Mouse (Mus musculus) hindbrain, embryonic 11.5 days (tissue): ENCODE data around the gene Tectb. TPM values are rescaled to one million over a fixed set of nuclear protein-coding genes. Genes with fewer than 3 reads are reported as not detected.
"Not testable (repeated sequence)": the region's sequence is repeated elsewhere in the genome, so short reads cannot be mapped to it uniquely, and the experiment has no call there.

Source experiments
- ATAC-seq: fragments of 200-750 bp; cut with Nextera tagmentation; 2 replicates; pipeline ENCODE4 v1.8.0; 2017; ENCODE audit warnings: mild to moderate bottlenecking, moderate TSS enrichment, moderate library complexity; ENCODE audit not compliant: low FRiP score
- DNase-seq: peaks from one replicate; pipeline ENCODE4 v3.0.0-alpha.2; 2015; ENCODE audit warnings: low spot score
- H3K27ac ChIP-seq: fragments of 300-500 bp; sonication (generic); 2 replicates; pipeline ENCODE4 v1.5.1; 2014; ENCODE audit warnings: mild to moderate bottlenecking, low read depth, low read length
- H3K27me3 ChIP-seq: fragments of 300-500 bp; sonication (generic); 2 replicates; pipeline ENCODE4 v1.6.1; 2014; ENCODE audit warnings: mild to moderate bottlenecking, low read length, moderate library complexity, mixed read lengths; ENCODE audit not compliant: control insufficient read depth, insufficient read depth
- H3K36me3 ChIP-seq: fragments of 300-500 bp; sonication (generic); 2 replicates; pipeline ENCODE4 v1.6.1; 2014; ENCODE audit warnings: mild to moderate bottlenecking, low read length, moderate library complexity, mixed read lengths; ENCODE audit not compliant: control insufficient read depth, insufficient read depth
- H3K4me1 ChIP-seq: fragments of 300-500 bp; sonication (generic); replicated peaks from 2 replicates; pipeline ENCODE4 v1.6.1; 2014; ENCODE audit warnings: low read length, mixed read lengths; ENCODE audit not compliant: control insufficient read depth, insufficient read depth
- H3K4me2 ChIP-seq: fragments of 300-500 bp; sonication (generic); replicated peaks from 2 replicates; pipeline ENCODE4 v1.6.1; 2014; ENCODE audit warnings: mild to moderate bottlenecking, low read depth, low read length
- H3K4me3 ChIP-seq: fragments of 300-500 bp; sonication (generic); 2 replicates; pipeline ENCODE4 v1.5.1; 2014; ENCODE audit warnings: low read depth, low read length
- H3K9ac ChIP-seq: fragments of 300-500 bp; sonication (generic); 2 replicates; pipeline ENCODE4 v1.6.1; 2014; ENCODE audit warnings: low read depth, low read length
- H3K9me3 ChIP-seq: fragments of 300-500 bp; sonication (generic); 2 replicates; pipeline ENCODE4 v1.6.1; 2016; ENCODE audit warnings: low read length; ENCODE audit not compliant: control insufficient read depth
- WGBS: fragments of 180-500 bp; shearing (Covaris S2); extraction: QIAGEN DNeasy Blood & Tissue Kit; methylation state at CpG from one replicate; pipeline ENCODE4 v1.1.7; 2014; 5-methylcytosine and 5-hydroxymethylcytosine counted together
- polyA plus RNA-seq: library from polyadenylated mRNA; unstranded; fragments of >200 nt; fragmentation: Nextera tagmentation; extraction: Ambion mirVana; gene quantifications from 2 replicates; pipeline ENCODE4 v1.2.1, GENCODE M21; 2014

Gene Tectb
- polyA plus RNA-seq, 1 experiment from 2014 or later = not detected

DNA sequence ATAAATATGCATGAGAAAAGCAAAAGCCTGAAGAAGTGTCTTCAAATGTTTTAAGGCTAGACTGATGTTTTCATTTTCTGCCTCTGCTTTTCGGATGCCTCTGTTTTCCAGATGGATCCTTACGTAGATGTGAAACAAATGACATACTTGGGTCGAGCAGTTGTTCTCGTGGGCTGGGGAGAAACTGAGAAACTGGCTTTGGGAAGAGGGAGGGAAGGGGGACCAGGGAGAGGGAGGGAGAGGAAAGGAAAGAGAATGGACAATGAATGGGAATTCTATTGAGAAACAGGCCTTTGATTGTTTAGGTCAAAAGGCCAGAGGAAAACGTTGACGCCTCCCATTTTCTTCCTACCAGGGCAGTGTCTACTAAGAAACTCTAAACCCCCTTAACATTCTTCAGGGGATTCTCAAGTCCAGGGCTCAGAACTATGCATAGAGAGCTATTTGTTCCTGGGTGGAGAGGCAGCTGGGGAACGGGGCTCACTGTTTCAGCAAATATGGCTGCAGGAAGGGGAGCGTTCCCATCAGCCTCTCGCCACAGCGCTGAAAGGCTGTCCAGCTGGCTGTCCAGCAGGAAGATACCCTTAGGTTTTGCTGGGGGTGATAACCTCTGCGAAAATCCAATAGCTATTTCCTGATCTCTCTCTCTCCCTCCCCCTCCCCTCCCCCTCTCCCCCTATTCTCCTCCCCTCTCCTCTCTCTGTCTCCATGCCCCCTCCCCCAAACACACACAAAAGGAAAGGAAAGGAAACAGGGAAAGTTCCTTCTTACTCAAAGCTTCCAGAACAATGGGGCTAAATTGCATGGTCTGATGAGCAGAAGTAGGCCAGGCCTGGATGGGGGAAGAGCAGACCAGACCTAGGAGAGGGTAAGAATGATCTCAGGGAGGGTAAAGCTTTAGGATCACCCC is 36.9 kb upstream of the Tectb start:
- no peaks in the 10 kb centered on the region for H3K27me3 ChIP-seq
- peak overlapping the region; percentile 24; the same call in 1 of the 2 replicates for H3K9ac ChIP-seq
- ATAC-seq (peak; percentile 89), DNase-seq (peak; percentile 72)
- 10% methylated on average over 11 of the region's 11 CpGs for WGBS
- no peak overlapping the region for H3K4me2 ChIP-seq
- H3K27ac ChIP-seq = peak overlapping the region; percentile 93
- H3K4me1 ChIP-seq = 0 out of 2 replicates have a peak, but pooled peaks cover 6% of the 10 kb centered on the region
- H3K9me3 ChIP-seq = no peaks in the 10 kb centered on the region
- no peak overlapping the region for H3K4me3 ChIP-seq
- H3K36me3 ChIP-seq = no peaks in the 10 kb centered on the region

DNA sequence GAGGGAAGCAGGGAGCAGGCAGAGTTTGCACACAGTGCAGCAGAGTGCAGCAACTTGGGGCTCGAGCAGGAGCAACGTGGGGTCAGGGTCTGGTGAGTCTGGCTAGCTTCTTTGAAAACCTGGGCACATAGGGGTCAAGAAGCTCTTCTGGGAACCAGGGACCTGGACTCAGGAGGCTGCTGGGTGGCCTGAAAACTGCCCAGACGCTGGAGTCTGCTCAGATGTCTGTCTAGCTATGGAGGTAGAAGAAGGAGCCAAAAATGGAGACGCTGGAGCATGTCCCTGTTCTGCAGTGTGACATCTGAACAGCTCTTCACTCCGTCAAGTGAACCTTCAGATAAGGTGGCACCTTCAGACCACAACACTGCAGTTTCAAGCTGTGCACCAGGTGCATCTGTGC is 35.8 kb upstream of the Tectb start:
- Histone ChIP-seq H3K9ac (no peak overlapping the region), H3K4me3 (no peak overlapping the region), H3K4me1 (0 out of 2 replicates have a peak, but pooled peaks cover 6% of the 10 kb centered on the region), H3K9me3 (no peaks in the 10 kb centered on the region), H3K27me3 (no peaks in the 10 kb centered on the region), H3K27ac (peak overlapping the region; percentile 93), H3K4me2 (no peak overlapping the region), H3K36me3 (no peaks in the 10 kb centered on the region)
- DNase-seq (no peak), ATAC-seq (no peak)
- WGBS = 45% methylated on average over 5 of the region's 5 CpGs

DNA sequence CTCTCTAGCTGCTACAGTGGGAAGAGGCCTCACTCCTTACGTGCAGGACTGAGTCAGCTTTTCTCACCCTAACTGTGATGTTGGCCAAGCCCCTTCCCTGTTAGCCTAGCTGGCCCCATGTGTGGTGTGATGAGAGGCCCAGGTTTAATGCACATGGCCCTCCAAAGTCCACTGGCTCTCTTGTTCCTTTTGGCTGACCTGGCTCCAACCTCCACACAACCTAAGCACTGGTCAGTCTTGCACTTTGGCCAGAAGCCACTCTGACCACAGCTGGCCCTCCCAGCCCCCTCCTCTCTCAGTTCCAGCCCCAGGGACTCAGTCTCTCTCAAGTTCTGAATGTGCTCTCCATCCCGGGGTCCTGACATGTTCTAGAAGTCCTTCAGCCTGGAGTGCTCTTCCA is 35.4 kb upstream of the Tectb start:
- no peaks in the 10 kb centered on the region for H3K27me3 ChIP-seq
- no peak overlapping the region for H3K4me3 ChIP-seq
- no peak for DNase-seq
- H3K9ac ChIP-seq = no peak overlapping the region
- peak overlapping the region; percentile 93 for H3K27ac ChIP-seq
- H3K4me2 ChIP-seq = no peak overlapping the region
- ATAC-seq = no peak
- no peaks in the 10 kb centered on the region for H3K36me3 ChIP-seq
- H3K4me1 ChIP-seq = 0 out of 2 replicates have a peak, but pooled peaks cover 6% of the 10 kb centered on the region
- no peaks in the 10 kb centered on the region for H3K9me3 ChIP-seq
- WGBS = 84% methylated on average over 2 of the region's 2 CpGs

DNA sequence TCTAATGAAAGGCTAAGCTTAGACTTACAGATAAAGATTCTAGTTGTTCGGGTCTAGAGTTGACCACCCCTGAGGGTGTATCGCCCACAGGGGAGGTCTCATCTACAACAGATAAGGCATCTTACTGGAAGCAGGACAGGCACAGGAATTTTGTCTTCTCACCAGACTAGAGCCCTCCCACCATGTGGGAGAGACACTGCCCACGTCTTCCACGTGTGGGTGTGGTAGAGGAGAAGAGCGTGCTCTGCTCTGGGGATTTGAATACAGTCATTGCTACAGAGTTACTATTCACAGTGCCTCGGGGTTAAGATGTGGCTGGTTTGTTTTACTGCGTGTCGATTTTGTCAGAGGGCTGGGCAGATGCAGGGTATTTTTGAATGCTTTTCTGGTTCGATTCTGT is 33.0 kb upstream of the Tectb start:
- no peaks in the 10 kb centered on the region for H3K9me3 ChIP-seq
- H3K4me2 ChIP-seq = no peak overlapping the region
- ATAC-seq (no peak), DNase-seq (no peak)
- no peak overlapping the region for H3K9ac ChIP-seq
- H3K4me3 ChIP-seq = no peak overlapping the region
- H3K27ac ChIP-seq = no peak overlapping the region
- 84% methylated on average over 9 of the region's 9 CpGs for WGBS
- no peaks in the 10 kb centered on the region for H3K36me3 ChIP-seq
- H3K4me1 ChIP-seq = 0 out of 2 replicates have a peak, but pooled peaks cover 6% of the 10 kb centered on the region
- H3K27me3 ChIP-seq = no peaks in the 10 kb centered on the region

DNA sequence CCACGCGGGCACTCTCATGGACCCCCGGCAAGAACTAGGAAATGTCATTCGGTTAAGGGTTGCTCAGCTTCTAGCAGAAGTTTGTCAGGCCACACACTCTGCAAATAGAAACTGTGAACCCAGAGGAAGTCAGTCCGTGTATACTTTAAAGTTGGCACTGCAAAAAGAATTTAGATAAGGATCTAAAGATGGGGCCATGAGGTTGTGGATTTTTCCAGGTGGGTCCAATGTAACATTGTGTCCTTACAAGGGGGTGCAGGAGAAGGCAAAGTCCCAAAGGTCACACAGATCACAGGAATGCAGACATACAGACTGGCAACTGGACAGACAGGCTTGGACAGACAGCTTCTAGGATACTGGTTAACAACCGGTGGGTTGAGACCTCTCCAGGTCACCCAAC is 32.4 kb upstream of the Tectb start:
- Histone ChIP-seq H3K36me3 (no peaks in the 10 kb centered on the region), H3K9ac (no peak overlapping the region), H3K4me3 (no peak overlapping the region), H3K27ac (no peak overlapping the region), H3K4me1 (0 out of 2 replicates have a peak, but pooled peaks cover 6% of the 10 kb centered on the region), H3K27me3 (no peaks in the 10 kb centered on the region), H3K4me2 (no peak overlapping the region), H3K9me3 (no peaks in the 10 kb centered on the region)
- WGBS = 89% methylated on average over 6 of the region's 6 CpGs
- no peak for DNase-seq
- no peak for ATAC-seq

DNA sequence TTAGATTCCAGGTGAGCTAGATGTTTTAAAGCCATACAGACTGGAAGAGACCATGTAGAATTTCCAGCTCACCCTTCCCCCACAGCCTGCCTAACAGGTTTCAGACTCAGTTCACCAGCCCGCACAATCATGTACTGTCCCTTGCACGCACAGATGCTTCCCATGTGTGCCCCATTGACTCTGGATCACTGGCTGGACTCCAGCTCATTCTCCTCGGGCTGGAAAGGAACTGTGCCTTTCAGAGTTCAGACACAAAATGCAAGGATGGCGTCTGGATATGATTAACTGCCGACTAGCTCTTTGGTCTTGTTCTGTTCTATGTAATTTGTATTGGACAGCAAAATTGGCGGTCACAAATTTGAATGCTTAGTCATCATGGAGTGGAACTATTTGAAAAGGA is 30.9 kb upstream of the Tectb start:
- H3K4me1 ChIP-seq = 0 out of 2 replicates have a peak, but pooled peaks cover 4% of the 10 kb centered on the region
- WGBS = 72% methylated on average over 6 of the region's 6 CpGs
- no peaks in the 10 kb centered on the region for H3K9me3 ChIP-seq
- no peak overlapping the region for H3K4me2 ChIP-seq
- no peaks in the 10 kb centered on the region for H3K36me3 ChIP-seq
- H3K4me3 ChIP-seq = no peak overlapping the region
- no peak for ATAC-seq
- H3K27me3 ChIP-seq = no peaks in the 10 kb centered on the region
- no peak for DNase-seq
- no peak overlapping the region for H3K27ac ChIP-seq
- H3K9ac ChIP-seq = no peak overlapping the region

DNA sequence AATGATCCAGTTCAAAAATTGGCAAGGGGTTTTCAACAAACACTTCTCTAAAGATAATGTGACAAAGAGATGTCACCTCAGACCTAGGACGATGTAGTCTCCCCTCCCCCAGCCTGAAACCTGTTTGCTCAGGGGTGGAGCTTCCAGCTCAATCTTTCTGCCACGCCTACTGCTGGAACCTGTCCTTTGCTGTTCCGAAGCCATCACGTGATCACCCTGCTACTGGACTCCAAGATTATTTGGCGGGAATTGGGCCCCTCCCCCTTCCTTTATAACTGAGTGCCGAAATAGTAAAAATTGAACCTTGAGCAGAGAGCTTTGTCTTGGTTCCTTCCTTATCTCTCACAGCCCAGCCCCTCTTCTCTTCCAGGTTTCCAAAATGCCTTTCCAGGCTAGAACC is 28.3 kb upstream of the Tectb start:
- not testable (repeated sequence) for ATAC-seq

DNA sequence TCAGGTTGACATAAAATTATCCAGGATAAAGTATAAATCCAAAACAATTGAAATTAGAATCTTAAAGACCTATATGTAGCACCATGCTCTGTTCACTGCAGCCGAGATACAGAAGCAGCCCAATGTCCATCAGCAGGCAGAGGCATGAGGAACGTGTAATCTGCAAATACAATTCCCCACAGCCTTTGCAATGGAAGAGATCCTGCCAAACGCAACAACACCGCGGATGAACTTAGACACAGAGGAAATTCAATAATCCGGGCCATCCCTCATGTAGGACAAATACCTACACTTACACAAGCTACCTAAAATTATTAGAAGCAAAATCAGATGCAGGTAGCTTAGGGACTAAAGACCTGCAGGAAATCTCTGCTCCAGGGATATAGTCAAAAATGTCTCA is 27.6 kb upstream of the Tectb start:
- Histone ChIP-seq H3K9me3 (no peaks in the 10 kb centered on the region), H3K27ac (no peak overlapping the region), H3K4me3 (no peak overlapping the region), H3K9ac (no peak overlapping the region), H3K4me1 (no peaks in the 10 kb centered on the region), H3K27me3 (no peaks in the 10 kb centered on the region), H3K36me3 (no peaks in the 10 kb centered on the region), H3K4me2 (no peak overlapping the region)
- DNase-seq (no peak), ATAC-seq (no peak)
- 93% methylated on average over 6 of the region's 6 CpGs for WGBS

More for the DNA sequence above, 28.3 kb upstream of the Tectb start:
- not testable (repeated sequence) for H3K36me3 ChIP-seq, H3K27ac ChIP-seq, H3K4me1 ChIP-seq, H3K27me3 ChIP-seq, DNase-seq, H3K9ac ChIP-seq, H3K9me3 ChIP-seq, H3K4me3 ChIP-seq, H3K4me2 ChIP-seq
- 78% methylated on average over 6 of the region's 6 CpGs for WGBS

DNA sequence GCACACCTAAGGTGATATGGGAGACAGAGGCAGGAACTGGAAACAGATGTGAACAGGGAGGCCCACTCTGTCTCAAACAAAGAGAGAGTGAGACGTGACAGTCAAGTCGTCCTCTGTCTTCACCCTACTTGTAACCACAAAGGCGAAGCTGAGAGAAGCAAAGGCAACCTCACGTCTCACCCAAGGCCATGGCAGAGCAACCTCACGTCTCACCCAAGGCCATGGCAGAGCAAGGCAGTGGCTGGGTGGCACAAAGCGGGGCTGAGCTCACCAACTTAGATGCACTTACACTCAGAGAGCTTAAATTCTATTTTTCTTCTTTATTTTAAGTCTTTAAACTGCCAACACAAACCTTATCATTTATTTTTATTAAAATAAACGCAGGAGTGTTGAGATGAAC is 23.5 kb upstream of the Tectb start:
- Histone ChIP-seq H3K4me2 (no peak overlapping the region), H3K4me3 (no peak overlapping the region), H3K27me3 (no peaks in the 10 kb centered on the region), H3K27ac (no peak overlapping the region), H3K9ac (no peak overlapping the region), H3K9me3 (no peaks in the 10 kb centered on the region), H3K36me3 (no peaks in the 10 kb centered on the region), H3K4me1 (no peaks in the 10 kb centered on the region)
- WGBS = 80% methylated on average over 7 of the region's 7 CpGs
- ATAC-seq (no peak), DNase-seq (no peak)
